Mouse (Mus musculus) liver, postnatal 0 days (tissue): ENCODE results near the gene Mfsd4a.
A peak's percentile ranks its signal among the peaks of the same experiment; 100 is the strongest.

ENCODE experiments used
- CTCF ChIP-seq: sonication (generic); IDR thresholded peaks from 2 replicates; pipeline ENCODE4 v1.5.1; 2016; ENCODE audit warnings: antibody characterized with exemption, low read depth
- EP300 ChIP-seq: IDR thresholded peaks from 2 replicates; pipeline ENCODE4 v1.6.1; 2016; ENCODE audit warnings: antibody characterized with exemption, low read depth, mild to moderate bottlenecking

GRCm38 (mm10) chr1:132000506-132000905 lies 67.4 kb downstream of the Mfsd4a start:
- TF ChIP-seq CTCF (peak; percentile 67), EP300 (no peak)
